Mouse (Mus musculus) left cerebral cortex, adult 11 months (tissue): ENCODE measurements around the gene Baz2b.
"Not testable (repeated sequence)": the region's sequence is repeated elsewhere in the genome, so short reads cannot be mapped to it uniquely, and the experiment has no call there.

Experiments
- DNase-seq: peaks from one replicate; pipeline ENCODE4 v3.0.0; 2022; ENCODE audit warnings: low spot score

Gene Baz2b

DNA sequence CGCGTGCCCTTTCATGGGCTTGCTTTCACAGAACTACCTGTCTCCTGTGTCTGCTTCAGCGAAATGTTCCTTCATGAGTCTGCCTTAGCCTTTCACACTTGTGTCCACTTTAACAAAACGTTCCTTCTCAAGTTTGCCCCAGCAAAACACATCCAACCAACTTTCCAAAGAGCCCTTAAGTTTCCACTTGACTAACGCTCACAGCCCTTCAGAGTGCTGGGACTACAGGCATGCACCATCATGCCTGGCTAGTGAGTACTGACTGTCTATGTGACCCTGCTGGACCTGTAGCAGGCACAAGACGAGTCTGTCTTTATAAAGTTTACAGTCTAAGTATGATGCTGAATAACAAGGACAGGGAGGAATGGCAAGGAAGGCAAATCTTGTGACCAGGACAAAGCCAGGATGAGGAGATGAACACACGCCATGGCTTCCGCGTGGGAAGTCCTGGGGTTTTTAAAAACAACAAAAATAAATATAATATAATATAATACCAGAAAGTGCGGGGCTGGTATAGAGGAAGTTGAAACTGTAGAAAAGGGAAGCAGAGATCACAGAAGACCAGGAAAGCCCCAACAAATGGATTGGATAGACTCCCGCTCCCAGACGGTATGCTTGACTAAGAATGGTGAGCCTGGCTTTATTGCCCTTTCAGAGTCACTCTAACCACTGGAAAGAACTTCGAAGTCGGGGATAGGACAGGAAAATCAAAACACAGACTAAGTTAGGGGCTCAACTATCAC lies 120.7 kb downstream of the Baz2b start:
- no peak for DNase-seq

DNA sequence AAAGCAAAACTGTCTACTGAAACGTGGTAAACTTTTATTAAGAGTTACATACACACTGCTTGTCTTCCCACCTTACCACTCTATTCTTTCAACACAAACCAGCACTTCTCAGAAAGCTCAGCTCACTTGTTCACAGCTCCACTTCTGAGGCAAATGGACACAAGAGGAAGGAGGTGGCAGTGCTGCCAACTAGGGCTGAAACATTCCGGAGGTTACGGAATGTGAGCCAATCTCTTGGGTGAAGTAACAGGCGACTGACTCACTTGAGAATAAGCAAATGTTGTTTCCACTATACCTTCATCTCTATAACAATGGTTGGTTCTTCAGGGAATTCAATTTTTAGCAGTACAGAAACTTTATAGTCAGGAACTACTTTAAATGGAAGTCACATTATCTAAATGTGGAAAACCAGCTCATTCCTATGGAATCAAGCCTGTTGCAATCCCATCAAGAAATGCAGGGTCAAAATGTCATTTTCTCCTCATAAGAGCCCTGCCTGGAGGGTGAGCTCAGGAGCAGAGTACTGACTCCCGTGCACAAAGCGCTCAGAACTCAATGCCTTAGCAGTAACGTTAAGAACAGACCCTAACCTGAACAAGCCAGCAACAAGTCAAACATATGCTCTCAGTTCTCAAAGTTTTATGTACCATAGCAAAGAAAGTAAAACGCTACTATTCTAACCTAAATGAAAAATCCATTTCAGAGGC lies 123.3 kb downstream of the Baz2b start:
- DNase-seq, result no peak

DNA sequence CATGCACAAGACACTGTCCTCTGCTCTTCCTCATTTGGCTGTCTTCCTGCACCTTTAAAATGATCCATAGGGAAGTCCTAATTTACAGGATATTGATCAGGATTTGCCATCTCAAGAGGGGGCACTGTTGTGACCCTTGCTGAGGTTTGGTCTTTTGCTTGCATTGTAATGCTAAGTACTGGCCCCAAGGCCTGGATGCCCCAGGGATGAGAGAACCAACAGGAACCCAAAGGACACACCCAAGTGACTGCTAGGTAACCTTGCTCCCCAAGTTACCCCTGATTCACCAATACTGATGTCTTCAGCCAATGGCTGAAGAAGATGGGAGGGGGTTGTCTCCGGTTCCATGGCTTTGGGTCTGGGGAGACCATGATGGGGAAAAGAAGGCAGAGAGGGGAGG lies 124.8 kb downstream of the Baz2b start:
- no peak for DNase-seq

DNA sequence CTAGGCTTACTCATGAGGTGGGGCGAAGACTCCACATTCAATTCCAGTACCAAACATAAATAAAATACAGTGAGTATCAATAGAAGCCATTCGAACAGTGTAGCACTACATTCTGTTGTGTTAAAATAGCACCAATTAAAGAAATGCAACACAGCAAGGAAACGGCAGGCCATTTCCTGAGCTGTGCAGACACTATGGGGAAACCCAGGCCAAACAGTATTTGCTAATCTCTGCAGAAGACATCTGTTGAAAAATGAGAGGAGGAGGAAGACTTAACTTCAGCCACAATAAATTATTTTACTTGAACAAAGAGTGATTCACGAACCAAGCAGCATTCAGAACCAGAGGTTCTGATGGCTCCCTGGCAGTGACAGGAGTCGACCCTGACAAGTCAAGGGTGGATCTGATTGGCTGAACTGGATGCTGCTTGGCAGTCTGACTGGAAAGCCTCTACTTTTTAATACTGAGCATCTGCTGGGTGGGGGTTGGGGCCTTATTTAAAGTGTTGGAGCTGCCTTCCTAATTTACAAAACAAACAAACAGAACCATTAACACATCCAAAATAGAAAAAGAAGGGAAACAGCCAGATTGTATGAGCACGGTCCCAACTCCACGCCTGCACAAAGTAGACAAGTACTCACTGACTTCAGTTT lies 126.5 kb downstream of the Baz2b start:
- DNase-seq, result peak; percentile 16

DNA sequence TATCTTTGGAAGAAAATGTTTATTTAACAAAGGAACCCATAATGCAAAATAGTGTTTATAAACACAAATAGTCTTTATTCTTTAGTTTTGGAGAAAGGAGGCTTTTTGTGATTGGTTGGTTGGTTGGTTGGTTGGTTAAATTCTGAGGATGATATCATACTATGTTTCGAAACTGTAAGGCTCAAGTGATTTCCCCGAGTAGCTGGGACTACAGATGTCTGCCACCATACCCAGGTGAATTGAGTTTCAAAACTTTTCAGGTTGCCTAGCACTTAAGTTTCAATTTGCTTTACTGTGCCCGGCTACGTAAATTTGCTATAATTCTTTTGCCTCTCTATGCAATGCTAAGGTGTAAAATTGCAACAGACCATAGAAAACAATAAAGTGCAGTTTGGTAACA lies 127.4 kb downstream of the Baz2b start:
- no peak for DNase-seq

DNA sequence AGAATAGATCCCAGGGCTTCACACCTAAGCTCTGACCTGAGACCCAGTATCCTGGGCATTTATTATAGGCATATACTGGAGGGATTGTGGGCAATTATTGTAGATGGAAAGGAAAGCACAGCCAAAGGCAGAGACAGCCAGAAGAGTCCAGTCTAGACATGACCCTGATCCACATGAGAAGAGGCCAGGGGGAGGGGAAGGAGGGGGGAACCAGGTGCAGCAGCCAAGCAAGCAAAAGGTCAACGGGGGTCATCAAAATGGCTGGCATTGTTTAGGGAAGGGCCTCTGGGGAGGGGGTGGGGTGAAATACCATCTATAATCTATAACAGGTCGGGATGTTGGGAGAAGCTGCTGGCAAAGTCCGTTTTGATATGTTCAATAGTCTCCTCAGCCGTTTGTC lies 128.8 kb downstream of the Baz2b start:
- no peak for DNase-seq

GRCm38 (mm10) chr2:60077631-60078030 lies 132.0 kb downstream of the Baz2b start:
- no peak for DNase-seq

DNA sequence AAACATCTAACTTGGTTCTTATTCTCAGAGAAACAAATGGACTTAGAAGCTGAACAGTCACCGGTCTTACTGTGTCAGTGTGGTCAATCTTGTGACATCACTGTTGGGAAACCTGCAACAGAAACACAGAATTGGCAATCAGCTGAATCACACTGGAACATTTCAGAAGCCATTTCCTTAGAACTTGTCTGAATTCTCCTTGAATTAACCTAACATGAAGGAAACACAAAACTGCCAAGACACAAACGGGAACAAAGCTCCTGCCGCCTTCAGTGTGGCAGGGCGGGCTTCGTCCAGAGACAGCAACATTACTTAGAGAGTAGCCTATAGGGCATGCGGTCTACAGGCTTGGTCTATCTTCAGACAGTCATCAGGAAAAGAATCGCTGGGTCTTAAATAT lies 132.8 kb downstream of the Baz2b start:
- DNase-seq, result no peak

DNA sequence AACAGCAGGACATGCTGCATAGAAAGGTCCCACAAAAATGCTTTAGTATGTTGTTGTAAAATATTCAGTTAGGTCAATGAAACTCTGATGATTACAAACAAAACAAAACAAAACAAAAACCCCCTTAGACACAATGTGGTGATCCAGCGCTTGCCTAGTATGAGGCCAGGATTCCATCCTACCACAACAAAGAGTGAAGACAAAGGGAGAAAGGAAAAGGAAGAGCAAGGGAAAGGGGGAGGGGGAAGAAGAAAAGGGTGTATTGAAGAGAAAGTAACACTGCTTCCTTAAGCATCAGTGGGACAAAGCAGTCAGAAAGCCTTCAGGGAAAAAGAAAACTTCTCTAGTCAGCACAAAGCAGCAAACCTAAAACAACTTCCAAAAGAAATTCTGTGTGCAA lies 133.6 kb downstream of the Baz2b start:
- no peak for DNase-seq

GRCm38 (mm10) chr2:60073798-60074197 lies 135.8 kb downstream of the Baz2b start:
- DNase-seq, result not testable (repeated sequence)

GRCm38 (mm10) chr2:60071813-60072212 lies 137.8 kb downstream of the Baz2b start:
- DNase-seq, result no peak

DNA sequence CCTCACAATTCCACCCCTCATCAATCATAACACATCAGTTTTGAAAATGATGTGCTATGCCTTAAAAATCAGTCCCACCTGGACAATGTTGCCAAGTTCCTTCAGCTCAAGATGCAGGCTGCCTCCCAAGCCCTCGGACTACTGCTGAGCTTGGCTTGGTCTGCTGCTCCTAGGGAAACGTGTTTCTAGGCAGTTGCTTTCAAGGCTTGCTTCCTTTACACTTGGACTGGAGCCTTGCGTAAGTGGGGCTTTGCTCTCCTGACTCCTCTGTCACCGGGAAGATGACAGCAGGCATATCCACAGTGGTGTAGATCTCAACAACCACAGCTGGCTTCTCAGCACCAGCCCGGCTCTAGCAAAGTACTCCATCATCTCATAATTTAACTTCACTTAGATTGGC lies 138.7 kb downstream of the Baz2b start:
- no peak for DNase-seq

GRCm38 (mm10) chr2:60068468-60068867 lies 141.2 kb downstream of the Baz2b start:
- DNase-seq, result no peak

DNA sequence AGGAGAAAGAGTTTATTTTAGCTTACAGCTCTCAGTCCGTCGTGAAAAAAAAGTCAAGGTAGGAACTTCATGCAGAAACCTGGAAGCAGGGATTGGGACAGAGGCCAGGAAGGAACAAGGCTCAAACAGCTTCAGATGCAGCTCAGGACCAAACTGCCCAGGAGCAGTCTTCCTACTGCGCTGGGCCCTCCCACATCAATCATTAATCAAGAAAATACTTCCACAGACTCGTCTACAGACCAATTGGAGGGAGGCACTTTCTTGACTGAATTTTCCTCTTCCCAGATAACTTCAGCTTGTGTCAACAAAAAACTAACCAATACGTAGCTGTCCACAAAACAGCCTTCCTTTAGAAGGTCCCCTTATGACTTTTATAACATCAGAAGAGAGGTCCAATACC lies 144.2 kb downstream of the Baz2b start:
- no peak for DNase-seq

DNA sequence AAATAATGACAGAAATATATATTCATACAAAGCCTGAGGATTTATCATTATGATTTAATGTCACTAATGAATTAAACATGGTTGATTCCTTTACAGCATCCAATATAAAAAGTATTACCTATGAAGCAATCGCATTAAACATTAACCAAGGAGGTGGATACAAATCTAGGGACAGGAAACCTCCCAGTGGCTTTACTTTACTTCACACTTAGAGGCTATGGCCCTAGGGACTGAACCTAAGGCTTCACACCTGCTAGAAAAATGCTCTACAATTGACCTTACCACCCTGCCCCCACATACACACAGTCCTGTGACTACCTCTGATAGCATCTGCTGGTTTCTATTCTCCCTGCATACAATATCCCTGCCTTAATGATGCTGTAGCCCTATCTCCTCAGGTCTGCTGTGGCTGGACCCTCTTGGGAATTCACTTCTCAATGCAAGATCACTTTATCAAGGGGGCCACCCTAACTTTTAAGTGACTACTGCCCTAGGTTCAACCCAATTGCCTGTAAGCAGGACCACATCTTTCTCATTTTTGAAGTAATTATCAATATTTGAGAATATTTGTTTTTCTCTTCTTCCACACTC lies 149.4 kb downstream of the Baz2b start:
- no peak for DNase-seq

DNA sequence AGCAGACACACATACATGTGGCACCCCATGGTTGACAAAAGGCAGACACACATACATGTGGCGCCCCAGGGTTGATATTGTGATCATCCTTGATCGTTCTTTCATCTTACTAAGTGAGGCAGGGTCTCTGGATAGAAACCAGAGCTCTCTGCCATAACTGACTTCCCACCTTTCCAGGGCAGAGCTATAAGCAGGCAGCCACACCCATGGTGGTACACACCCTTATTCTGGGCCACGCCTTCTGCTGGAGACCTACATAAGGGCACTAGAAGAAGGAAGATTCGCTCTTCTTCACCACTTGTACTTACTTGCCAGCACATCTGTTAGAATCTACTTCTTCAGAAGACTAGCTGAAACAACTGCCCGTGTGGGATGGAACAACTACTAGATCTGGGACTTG lies 150.3 kb downstream of the Baz2b start:
- no peak for DNase-seq

DNA sequence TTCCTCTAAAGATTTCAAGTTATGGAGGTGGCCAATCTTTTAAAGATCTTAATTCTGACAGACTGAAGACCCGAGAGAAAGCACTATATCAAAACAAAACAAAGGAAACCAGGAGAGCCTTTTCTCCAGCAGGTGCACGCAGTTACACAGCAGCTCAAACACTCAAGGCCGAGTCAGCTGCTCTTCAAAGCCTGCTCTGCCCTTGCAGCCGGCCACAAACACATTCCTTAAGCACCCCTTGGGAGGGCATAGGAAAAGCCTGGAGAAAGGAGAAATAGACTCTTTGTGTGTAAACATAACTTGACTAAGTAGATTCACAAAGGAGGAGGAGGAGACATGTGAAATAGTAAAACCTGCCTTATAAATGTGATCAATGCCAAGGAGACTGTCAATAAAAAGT lies 153.6 kb downstream of the Baz2b start:
- no peak for DNase-seq

- DNase-seq, result no peak
Observed at GRCm38 (mm10) chr2:60054808-60055535, 154.7 kb downstream of the Baz2b start.

GRCm38 (mm10) chr2:60053222-60054010 lies 156.2 kb downstream of the Baz2b start:
- no peak for DNase-seq

GRCm38 (mm10) chr2:60050667-60051460 lies 158.8 kb downstream of the Baz2b start:
- no peak for DNase-seq

DNA sequence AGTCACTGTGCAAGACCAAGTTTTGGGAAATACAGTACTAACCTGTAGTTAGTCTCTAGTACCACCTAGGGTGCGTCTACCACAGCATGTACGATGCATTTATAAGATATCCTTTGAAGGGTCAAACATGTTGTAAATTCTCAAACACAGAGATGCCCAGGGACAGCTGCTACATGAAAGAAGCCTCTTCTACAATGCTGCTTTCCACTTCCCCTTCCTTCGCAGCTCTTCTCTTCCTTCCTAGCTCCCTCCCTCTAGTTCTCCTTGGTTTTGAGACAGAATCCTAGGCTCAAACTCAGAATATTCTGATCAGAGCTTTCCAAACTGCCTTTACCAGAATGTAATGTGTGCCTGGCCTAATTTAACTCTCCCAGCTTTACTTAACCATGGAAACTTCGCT lies 159.8 kb downstream of the Baz2b start:
- no peak for DNase-seq
